Mouse (Mus musculus): ENCODE results near the gene Arglu1. TPM values are rescaled to one million over a fixed set of nuclear protein-coding genes. Genes with fewer than 3 reads are reported as not detected.

The Arglu1 gene
- polyA plus RNA-seq, 1 experiment from 2014 or later = 59.2 TPM

- H3K36me3 ChIP-seq = no peaks in the 10 kb centered on the region
- H3K4me1 ChIP-seq (replicated peaks) = peaks cover 26% of the 10 kb centered on the region
- H3K27ac ChIP-seq = no peak overlapping the region
- DNase-seq (no peak), ATAC-seq (ENCODE audit: low read depth) (no peak)
- H3K4me2 ChIP-seq = peak overlapping the region; percentile 23; the same call in 1 of the 2 replicates
- no peaks in the 10 kb centered on the region for H3K9me3 ChIP-seq (replicated peaks)
- H3K9ac ChIP-seq = no peak overlapping the region
- H3K4me3 ChIP-seq (replicated peaks) = peak overlapping the region; percentile 23
- H3K27me3 ChIP-seq = peaks cover 52% of the 10 kb centered on the region
- WGBS (ENCODE audit: insufficient replicate concordance) = 65% methylated on average over 5 of the region's 5 CpGs
Measured at GRCm38 (mm10) chr8:8657692-8658355, 32.5 kb downstream of the Arglu1 start.

GRCm38 (mm10) chr8:8656578-8657441, 33.5 kb downstream of the Arglu1 start:
- no peaks in the 10 kb centered on the region for H3K9me3 ChIP-seq (replicated peaks)
- H3K27ac ChIP-seq = no peak overlapping the region
- DNase-seq = no peak
- H3K36me3 ChIP-seq = no peaks in the 10 kb centered on the region
- H3K4me2 ChIP-seq = no peak overlapping the region
- H3K27me3 ChIP-seq = peaks cover 53% of the 10 kb centered on the region
- H3K9ac ChIP-seq = no peak overlapping the region
- peaks cover 21% of the 10 kb centered on the region for H3K4me1 ChIP-seq (replicated peaks)
- H3K4me3 ChIP-seq (replicated peaks) = no peak overlapping the region
- WGBS (ENCODE audit: insufficient replicate concordance) = 55% methylated on average over 14 of the region's 14 CpGs
- ATAC-seq (ENCODE audit: low read depth) = no peak

- no peak overlapping the region for H3K4me2 ChIP-seq
- H3K4me1 ChIP-seq (replicated peaks) = peaks cover 11% of the 10 kb centered on the region
- peaks cover 42% of the 10 kb centered on the region for H3K27me3 ChIP-seq
- no peak overlapping the region for H3K9ac ChIP-seq
- 62% methylated on average over 24 of the region's 24 CpGs for WGBS (ENCODE audit: insufficient replicate concordance)
- H3K36me3 ChIP-seq = no peaks in the 10 kb centered on the region
- ATAC-seq (ENCODE audit: low read depth) (no peak), DNase-seq (no peak)
- H3K4me3 ChIP-seq (replicated peaks) = no peak overlapping the region
- no peak overlapping the region for H3K27ac ChIP-seq
- H3K9me3 ChIP-seq (replicated peaks) = no peaks in the 10 kb centered on the region
Measured at GRCm38 (mm10) chr8:8655346-8656340, 34.7 kb downstream of the Arglu1 start.

GRCm38 (mm10) chr8:8653906-8654489, 36.3 kb downstream of the Arglu1 start:
- no peak for DNase-seq
- no peaks in the 10 kb centered on the region for H3K4me1 ChIP-seq (replicated peaks)
- H3K27ac ChIP-seq = no peak overlapping the region
- H3K4me2 ChIP-seq = no peak overlapping the region
- no peaks in the 10 kb centered on the region for H3K9me3 ChIP-seq (replicated peaks)
- no peak overlapping the region for H3K4me3 ChIP-seq (replicated peaks)
- WGBS (ENCODE audit: insufficient replicate concordance) = 43% methylated on average over 12 of the region's 12 CpGs
- H3K9ac ChIP-seq = no peak overlapping the region
- no peaks in the 10 kb centered on the region for H3K36me3 ChIP-seq
- no peak for ATAC-seq (ENCODE audit: low read depth)
- peaks cover 25% of the 10 kb centered on the region for H3K27me3 ChIP-seq

GRCm38 (mm10) chr8:8653343-8653742, 37.0 kb downstream of the Arglu1 start:
- no peaks in the 10 kb centered on the region for H3K36me3 ChIP-seq
- no peak overlapping the region for H3K9ac ChIP-seq
- no peak for ATAC-seq (ENCODE audit: low read depth)
- no peak overlapping the region for H3K4me2 ChIP-seq
- no peak overlapping the region for H3K27ac ChIP-seq
- DNase-seq = no peak
- WGBS (ENCODE audit: insufficient replicate concordance) = 25% methylated on average over 5 of the region's 5 CpGs
- H3K4me3 ChIP-seq (replicated peaks) = no peak overlapping the region
- H3K9me3 ChIP-seq (replicated peaks) = no peaks in the 10 kb centered on the region
- no peaks in the 10 kb centered on the region for H3K4me1 ChIP-seq (replicated peaks)
- H3K27me3 ChIP-seq = peaks cover 19% of the 10 kb centered on the region

- ATAC-seq (ENCODE audit: low read depth) (no peak), DNase-seq (no peak)
- Histone ChIP-seq H3K4me2 (no peak overlapping the region), H3K4me1 (replicated peaks) (no peaks in the 10 kb centered on the region), H3K27me3 (peaks cover 11% of the 10 kb centered on the region; the same call in 1 of the 2 replicates), H3K9ac (no peak overlapping the region), H3K4me3 (replicated peaks) (no peak overlapping the region), H3K36me3 (no peaks in the 10 kb centered on the region), H3K9me3 (replicated peaks) (no peaks in the 10 kb centered on the region), H3K27ac (no peak overlapping the region)
- 77% methylated on average over 4 of the region's 4 CpGs for WGBS (ENCODE audit: insufficient replicate concordance)
Measured at GRCm38 (mm10) chr8:8652388-8652787, 37.9 kb downstream of the Arglu1 start.

- H3K36me3 ChIP-seq = no peaks in the 10 kb centered on the region
- DNase-seq (no peak), ATAC-seq (ENCODE audit: low read depth) (no peak)
- 71% methylated on average over 8 of the region's 8 CpGs for WGBS (ENCODE audit: insufficient replicate concordance)
- H3K4me2 ChIP-seq = no peak overlapping the region
- H3K9ac ChIP-seq = no peak overlapping the region
- no peaks in the 10 kb centered on the region for H3K4me1 ChIP-seq (replicated peaks)
- peaks cover 7% of the 10 kb centered on the region; the same call in 1 of the 2 replicates for H3K27me3 ChIP-seq
- no peak overlapping the region for H3K4me3 ChIP-seq (replicated peaks)
- no peaks in the 10 kb centered on the region for H3K9me3 ChIP-seq (replicated peaks)
- H3K27ac ChIP-seq = no peak overlapping the region
Measured at GRCm38 (mm10) chr8:8649944-8650343, 40.4 kb downstream of the Arglu1 start.

GRCm38 (mm10) chr8:8649536-8649935, 40.8 kb downstream of the Arglu1 start:
- no peaks in the 10 kb centered on the region for H3K36me3 ChIP-seq
- no peaks in the 10 kb centered on the region for H3K9me3 ChIP-seq (replicated peaks)
- no peak overlapping the region for H3K27ac ChIP-seq
- no peak for ATAC-seq (ENCODE audit: low read depth)
- H3K4me1 ChIP-seq (replicated peaks) = no peaks in the 10 kb centered on the region
- H3K4me3 ChIP-seq (replicated peaks) = no peak overlapping the region
- no peak for DNase-seq
- 75% methylated on average over 3 of the region's 3 CpGs for WGBS (ENCODE audit: insufficient replicate concordance)
- H3K27me3 ChIP-seq = peaks cover 5% of the 10 kb centered on the region; the same call in 1 of the 2 replicates
- no peak overlapping the region for H3K9ac ChIP-seq
- no peak overlapping the region for H3K4me2 ChIP-seq

- H3K9ac ChIP-seq = no peak overlapping the region
- no peak overlapping the region for H3K4me2 ChIP-seq
- no peak overlapping the region for H3K27ac ChIP-seq
- H3K9me3 ChIP-seq (replicated peaks) = no peaks in the 10 kb centered on the region
- DNase-seq (no peak), ATAC-seq (ENCODE audit: low read depth) (no peak)
- no peaks in the 10 kb centered on the region for H3K4me1 ChIP-seq (replicated peaks)
- no peaks in the 10 kb centered on the region for H3K36me3 ChIP-seq
- no peak overlapping the region for H3K4me3 ChIP-seq (replicated peaks)
- WGBS (ENCODE audit: insufficient replicate concordance) = 73% methylated on average over 7 of the region's 7 CpGs
- peaks cover 3% of the 10 kb centered on the region; the same call in 1 of the 2 replicates for H3K27me3 ChIP-seq
Measured at GRCm38 (mm10) chr8:8648686-8649085, 41.6 kb downstream of the Arglu1 start.

GRCm38 (mm10) chr8:8647824-8648223, 42.5 kb downstream of the Arglu1 start:
- no peak overlapping the region for H3K27ac ChIP-seq
- H3K4me3 ChIP-seq (replicated peaks) = no peak overlapping the region
- no peaks in the 10 kb centered on the region for H3K36me3 ChIP-seq
- H3K9me3 ChIP-seq (replicated peaks) = no peaks in the 10 kb centered on the region
- 62% methylated on average over 7 of the region's 7 CpGs for WGBS (ENCODE audit: insufficient replicate concordance)
- no peak for ATAC-seq (ENCODE audit: low read depth)
- peaks cover 1% of the 10 kb centered on the region; the same call in 1 of the 2 replicates for H3K27me3 ChIP-seq
- H3K4me2 ChIP-seq = no peak overlapping the region
- no peak for DNase-seq
- H3K9ac ChIP-seq = no peak overlapping the region
- H3K4me1 ChIP-seq (replicated peaks) = no peaks in the 10 kb centered on the region

Data from liver, embryonic 13.5 days (tissue).